In the genomic region with DNA sequence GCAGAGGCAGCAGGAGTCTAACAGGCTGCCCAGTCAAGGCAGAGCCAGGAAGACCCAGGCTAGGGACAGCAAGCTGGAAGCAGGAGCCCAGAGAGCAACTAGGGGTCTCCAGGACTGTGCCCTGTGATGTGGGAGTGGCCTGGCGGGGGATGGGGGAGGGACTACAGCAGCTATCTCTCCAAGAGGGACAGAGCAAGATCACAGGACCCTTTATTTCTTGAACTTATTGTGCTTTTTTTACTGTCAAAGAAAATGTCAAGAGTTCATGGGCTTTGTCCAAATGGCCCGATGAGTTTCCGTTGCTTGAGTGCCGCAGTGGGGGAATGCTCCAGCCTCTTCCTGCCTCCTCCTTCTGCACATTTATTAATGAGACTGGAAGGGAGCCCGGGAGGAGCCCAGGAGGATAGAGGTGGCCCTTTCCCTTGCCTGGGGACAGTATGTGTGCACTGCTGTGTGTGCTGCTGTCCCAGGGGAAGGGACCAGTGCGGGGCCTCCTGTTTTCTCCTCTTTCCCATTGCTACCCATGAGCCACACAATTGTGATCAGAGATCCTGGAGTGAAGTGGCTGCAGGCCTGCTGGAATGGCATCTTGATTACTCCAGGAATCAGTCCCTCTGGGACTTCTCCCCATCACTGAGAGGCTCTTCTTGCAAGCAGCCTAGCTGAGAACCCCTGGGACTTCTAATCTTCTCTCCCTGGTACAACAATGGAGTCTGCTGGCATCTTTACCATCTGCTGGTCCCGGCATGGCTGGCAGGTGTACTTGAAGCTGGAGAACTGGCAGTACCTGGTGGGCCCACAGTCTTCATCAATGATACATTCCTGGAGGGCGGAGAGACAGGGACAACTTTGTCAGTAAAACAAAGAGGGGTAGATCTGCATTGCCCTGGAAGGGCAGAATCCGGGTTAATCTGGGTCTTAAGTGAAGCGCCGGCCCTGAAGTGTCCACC, we compare ENCODE assay signal across 10 mouse cellular contexts. TPM values are rescaled to one million over a fixed set of nuclear protein-coding genes. Genes with fewer than 3 reads are reported as not detected.
DNase-seq lines count a peak whose midpoint lies in the region; ATAC-seq and TF ChIP-seq lines count a peak whose summit lies in the region.
"Had no signal": no experiment of that assay in that cellular context is flagged by ENCODE, and none has a peak within 500 bp of the region (broad histone marks: within the 10 kb centered on the region; RNA-seq: fewer than 3 reads in every experiment).

No protein-coding gene starts in this region.

- ATAC-seq in intestine, embryonic 16.5 days, result peak; percentile 36; the same call in 1 of the 2 replicates
- no peak for ATAC-seq in intestine, postnatal 0 days
- ATAC-seq in kidney, embryonic 16.5 days (ENCODE audit: low FRiP score, low TSS enrichment), result peak; percentile 39; the same call in 1 of the 2 replicates

- H3K27ac ChIP-seq in intestine, embryonic 16.5 days (ENCODE audit: low read length), result no peak overlapping the region
- no peak overlapping the region for H3K27ac ChIP-seq in intestine, postnatal 0 days (ENCODE audit: low read depth, low read length)
- H3K27ac ChIP-seq in kidney, embryonic 16.5 days (ENCODE audit: low read length), result no peak overlapping the region

- H3K9me3 ChIP-seq in intestine, embryonic 16.5 days (ENCODE audit: control insufficient read depth, low read length), result no peaks in the 10 kb centered on the region
- no peaks in the 10 kb centered on the region for H3K9me3 ChIP-seq in intestine, postnatal 0 days (ENCODE audit: control insufficient read depth)
- H3K9me3 ChIP-seq in kidney, embryonic 16.5 days (ENCODE audit: low read length), result no peaks in the 10 kb centered on the region
- H3K9me3 ChIP-seq: limb, embryonic 13.5 days had no signal

- no peaks in the 10 kb centered on the region for H3K27me3 ChIP-seq in intestine, embryonic 16.5 days (replicated peaks; ENCODE audit: control insufficient read depth, insufficient read depth, low read length)
- H3K27me3 ChIP-seq in intestine, postnatal 0 days (replicated peaks; ENCODE audit: control insufficient read depth, insufficient read depth, low read length), result no peaks in the 10 kb centered on the region
- H3K27me3 ChIP-seq in kidney, embryonic 16.5 days (ENCODE audit: insufficient read depth, low read length), result no peaks in the 10 kb centered on the region
- H3K27me3 ChIP-seq: limb, embryonic 13.5 days had no signal

- WGBS in intestine, embryonic 16.5 days, result 78% methylated on average over 11 of the region's 11 CpGs
- WGBS in intestine, postnatal 0 days, result 77% methylated on average over 11 of the region's 11 CpGs
- 66% methylated on average over 11 of the region's 11 CpGs for WGBS in kidney, embryonic 16.5 days

- H3K4me1 ChIP-seq in intestine, embryonic 16.5 days (ENCODE audit: control insufficient read depth, insufficient read depth, low read length), result no peaks in the 10 kb centered on the region
- no peaks in the 10 kb centered on the region for H3K4me1 ChIP-seq in intestine, postnatal 0 days (replicated peaks; ENCODE audit: control insufficient read depth, insufficient read depth, low read length)
- H3K4me1 ChIP-seq in kidney, embryonic 16.5 days (ENCODE audit: insufficient read depth, low read length), result no peaks in the 10 kb centered on the region

- H3K4me2 ChIP-seq in intestine, embryonic 16.5 days (ENCODE audit: low read depth, low read length), result no peak overlapping the region
- H3K4me2 ChIP-seq in intestine, postnatal 0 days (replicated peaks; ENCODE audit: low read depth), result no peak overlapping the region
- no peak overlapping the region for H3K4me2 ChIP-seq in kidney, embryonic 16.5 days (replicated peaks; ENCODE audit: low read depth, low read length)
- H3K4me2 ChIP-seq: limb, embryonic 13.5 days had no signal

- no peak for TF ChIP-seq CTCF in intestine, postnatal 0 days (IDR thresholded peaks at IDR 0.05; ENCODE audit: low read depth)

- no peaks in the 10 kb centered on the region for H3K36me3 ChIP-seq in intestine, embryonic 16.5 days (ENCODE audit: control insufficient read depth, insufficient read depth, low read length)
- H3K36me3 ChIP-seq in intestine, postnatal 0 days (ENCODE audit: control insufficient read depth, insufficient read depth), result no peaks in the 10 kb centered on the region; the same call in 1 of the 2 replicates
- H3K36me3 ChIP-seq in kidney, embryonic 16.5 days (ENCODE audit: insufficient read depth, low read length), result no peaks in the 10 kb centered on the region

- H3K9ac ChIP-seq in intestine, embryonic 16.5 days (ENCODE audit: low read depth, low read length), result no peak overlapping the region
- H3K9ac ChIP-seq in intestine, postnatal 0 days (ENCODE audit: low read depth, low read length), result no peak overlapping the region
- no peak overlapping the region for H3K9ac ChIP-seq in kidney, embryonic 16.5 days (replicated peaks; ENCODE audit: low read length)
- H3K9ac ChIP-seq: limb, embryonic 13.5 days had no signal

- DNase-seq in adrenal gland, adult 2 months, result peak; percentile 48
- no peak for DNase-seq in adrenal gland, postnatal 4 days (ENCODE audit: low spot score in 2 of 2)
- peak; percentile 61 for DNase-seq in cerebellum, adult 8-10 months
- no peak for DNase-seq in gastrocnemius, postnatal 4 days (ENCODE audit: low spot score in 2 of 2)
- no peak for DNase-seq in urinary bladder, postnatal 4 days (ENCODE audit: low spot score in 2 of 2)
- DNase-seq: midbrain, embryonic 14.5 days had no signal

- H3K4me3 ChIP-seq in intestine, embryonic 16.5 days (ENCODE audit: low read length), result no peak overlapping the region
- no peak overlapping the region for H3K4me3 ChIP-seq in intestine, postnatal 0 days (ENCODE audit: low read depth, low read length)
- no peak overlapping the region for H3K4me3 ChIP-seq in kidney, embryonic 16.5 days (ENCODE audit: low read length)
- H3K4me3 ChIP-seq: limb, embryonic 13.5 days had no signal

RNA-seq across cellular contexts. Expression of a gene that starts 37.7 kb away (rescaled TPM):
- total RNA-seq in adrenal gland, adult 2 months (2021), result 10 to 100 TPM; 18.9 to 21.6 TPM
- polyA plus RNA-seq in adrenal gland, adult 2 months (2012; rRNA removed), result 13.1 and 14.2 TPM in 2 replicates
- total RNA-seq in adrenal gland, postnatal 4 days (2021), result 10 to 100 TPM; 17.3 to 17.7 TPM
- 26.1 and 26.7 TPM in 2 replicates for polyA plus RNA-seq in intestine, embryonic 16.5 days (2015; fragmentation: Nextera tagmentation; extraction: Ambion mirVana)
- polyA plus RNA-seq in intestine, postnatal 0 days (2015; fragmentation: Nextera tagmentation; extraction: Ambion mirVana), result 17.0 and 19.2 TPM in 2 replicates
- polyA plus RNA-seq in kidney, embryonic 16.5 days (2015; fragmentation: Nextera tagmentation; extraction: Ambion mirVana), result 26.4 and 27.5 TPM in 2 replicates
- total RNA-seq in gastrocnemius, postnatal 4 days (2021), result 10 to 100 TPM; 15.8 to 20.6 TPM

Comparison
In these comparisons a context has a peak if more than half of its experiments do, and no peak if none do; other contexts are left out.
1. DNase-seq: peak in adrenal gland, adult 2 months (single experiment) and cerebellum, adult 8-10 months (single experiment); none in adrenal gland, postnatal 4 days (0 of 2), gastrocnemius, postnatal 4 days (0 of 2) and urinary bladder, postnatal 4 days (0 of 2).